Mouse (Mus musculus): ENCODE data around the gene Usp29. TPM values are rescaled to one million over a fixed set of nuclear protein-coding genes. Genes with fewer than 3 reads are reported as not detected.
"Not testable (repeated sequence)": the region's sequence is repeated elsewhere in the genome, so short reads cannot be mapped to it uniquely, and the experiment has no call there.

Gene Usp29
- polyA plus RNA-seq, 1 experiment from 2014 or later, result 9.6 TPM

DNA sequence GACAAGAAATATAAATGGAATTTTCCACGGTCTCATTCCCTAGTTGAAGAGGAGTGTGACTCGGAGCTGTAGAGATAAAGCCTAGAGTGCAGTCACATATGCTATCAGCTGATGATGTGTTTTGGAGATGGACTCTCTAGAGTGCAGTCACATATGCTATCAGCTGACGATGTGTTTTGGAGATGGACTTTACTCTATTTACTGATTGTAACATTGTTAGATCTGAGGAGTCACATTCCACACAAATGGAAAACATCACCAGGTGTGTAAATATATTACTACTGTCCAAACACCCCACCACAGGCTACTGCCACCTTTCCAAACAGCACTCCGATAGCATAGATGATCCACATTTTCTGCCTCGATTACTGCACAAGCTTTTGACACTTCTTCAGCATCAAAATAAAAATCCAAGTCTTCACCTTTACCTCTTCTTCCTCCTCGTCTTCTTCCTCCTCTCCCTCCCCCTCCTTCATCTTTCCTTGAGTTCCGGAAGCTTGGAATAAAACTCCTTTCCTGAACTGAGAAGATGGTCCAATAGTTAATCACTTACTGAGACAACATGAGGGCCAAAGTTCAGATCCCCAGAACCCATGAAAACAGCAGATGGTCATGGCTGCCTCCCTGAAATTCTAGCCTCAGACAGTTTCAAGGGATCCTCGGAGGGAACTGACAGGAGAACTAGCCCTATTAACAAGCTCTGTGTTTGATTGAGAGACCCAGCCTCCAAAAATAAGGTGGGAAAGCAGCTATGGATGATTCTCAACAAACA lies 153.2 kb downstream of the Usp29 start:
- no peaks in the 10 kb centered on the region for H3K9me3 ChIP-seq
- no peak overlapping the region for H3K4me2 ChIP-seq
- no peak overlapping the region for H3K27ac ChIP-seq
- no peaks in the 10 kb centered on the region for H3K36me3 ChIP-seq
- no peaks in the 10 kb centered on the region for H3K4me1 ChIP-seq
- no peak overlapping the region for H3K4me3 ChIP-seq
- ATAC-seq (ENCODE audit: insufficient number of reproducible peaks, low FRiP score, low TSS enrichment, low read depth), result no peak
- no peak overlapping the region for H3K9ac ChIP-seq
- no peaks in the 10 kb centered on the region for H3K27me3 ChIP-seq
- WGBS, result 86% methylated on average over 8 of the region's 8 CpGs

DNA sequence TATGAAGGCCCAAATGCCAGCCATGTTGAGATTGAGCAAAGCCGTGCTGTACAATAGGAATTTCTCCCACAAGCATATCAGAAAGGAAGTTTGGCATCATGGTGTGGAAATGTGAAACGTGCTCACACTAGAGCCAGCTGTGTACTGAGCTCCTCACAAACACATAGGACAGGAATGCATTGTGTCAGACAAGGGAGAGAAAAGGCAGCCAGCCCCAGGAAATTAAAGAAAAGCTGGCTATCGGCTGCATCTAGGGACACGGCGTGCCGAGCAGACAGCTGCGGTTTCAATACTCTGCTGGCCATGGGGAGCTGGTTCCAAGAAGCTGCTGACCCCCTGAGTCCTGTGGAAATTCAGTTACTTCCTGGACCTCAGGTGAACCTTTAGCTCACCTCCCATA lies 155.0 kb downstream of the Usp29 start:
- Histone ChIP-seq H3K4me2 (no peak overlapping the region), H3K27ac (peak overlapping the region; percentile 62), H3K4me1 (no peaks in the 10 kb centered on the region), H3K36me3 (no peaks in the 10 kb centered on the region), H3K27me3 (no peaks in the 10 kb centered on the region), H3K9me3 (no peaks in the 10 kb centered on the region), H3K4me3 (no peak overlapping the region), H3K9ac (no peak overlapping the region)
- peak; percentile 56 for ATAC-seq (ENCODE audit: insufficient number of reproducible peaks, low FRiP score, low TSS enrichment, low read depth)
- WGBS, result 57% methylated on average over 7 of the region's 7 CpGs

DNA sequence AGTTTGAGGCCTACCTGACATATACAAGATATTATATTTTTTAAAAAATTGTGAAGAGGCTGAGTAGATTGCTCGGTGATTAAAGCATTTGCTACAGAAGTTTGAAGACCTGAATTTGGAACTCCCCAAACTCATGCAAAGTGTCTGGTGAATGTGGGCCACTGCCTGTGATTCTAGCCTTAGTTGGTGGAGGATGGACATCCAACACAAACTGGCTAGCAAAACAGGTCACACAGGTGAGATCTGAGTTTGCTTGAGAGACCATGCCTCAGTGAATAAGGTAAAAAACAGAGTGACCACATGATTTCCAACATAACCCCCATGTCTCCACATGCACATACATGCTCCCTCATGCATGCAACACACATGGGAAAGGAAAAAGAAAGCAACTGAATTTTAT lies 156.5 kb downstream of the Usp29 start:
- no peak overlapping the region for H3K4me2 ChIP-seq
- H3K36me3 ChIP-seq, result no peaks in the 10 kb centered on the region
- WGBS, result 84% methylated on average over 1 of the region's 1 CpGs
- ATAC-seq (ENCODE audit: insufficient number of reproducible peaks, low FRiP score, low TSS enrichment, low read depth), result no peak
- H3K4me3 ChIP-seq, result no peak overlapping the region
- no peak overlapping the region for H3K9ac ChIP-seq
- H3K9me3 ChIP-seq, result no peaks in the 10 kb centered on the region
- H3K4me1 ChIP-seq, result no peaks in the 10 kb centered on the region
- H3K27ac ChIP-seq, result no peak overlapping the region
- no peaks in the 10 kb centered on the region for H3K27me3 ChIP-seq

DNA sequence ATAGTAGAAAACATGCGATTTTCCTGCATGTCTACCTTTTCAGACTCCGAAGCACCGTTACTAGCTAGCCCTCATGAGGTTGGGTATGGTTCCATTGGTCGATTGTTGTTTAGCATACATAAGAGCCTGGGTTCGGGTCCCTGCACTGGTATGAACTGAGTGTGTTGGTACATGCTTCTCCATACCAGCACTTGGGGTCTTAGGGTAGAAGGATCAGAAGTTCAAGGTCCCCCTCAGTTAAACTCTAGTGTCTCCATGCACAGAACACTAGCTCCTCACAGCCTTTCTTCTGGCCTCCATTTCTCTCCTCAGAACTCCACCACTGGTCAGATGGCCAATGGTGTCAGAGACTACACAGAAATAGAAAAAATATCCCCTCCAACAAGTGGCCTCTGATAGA lies 159.5 kb downstream of the Usp29 start:
- Histone ChIP-seq H3K27me3 (no peaks in the 10 kb centered on the region), H3K4me3 (no peak overlapping the region), H3K27ac (no peak overlapping the region), H3K36me3 (no peaks in the 10 kb centered on the region), H3K9me3 (no peaks in the 10 kb centered on the region), H3K4me2 (no peak overlapping the region), H3K9ac (no peak overlapping the region), H3K4me1 (no peaks in the 10 kb centered on the region)
- 96% methylated on average over 5 of the region's 5 CpGs for WGBS
- ATAC-seq (ENCODE audit: insufficient number of reproducible peaks, low FRiP score, low TSS enrichment, low read depth), result no peak

DNA sequence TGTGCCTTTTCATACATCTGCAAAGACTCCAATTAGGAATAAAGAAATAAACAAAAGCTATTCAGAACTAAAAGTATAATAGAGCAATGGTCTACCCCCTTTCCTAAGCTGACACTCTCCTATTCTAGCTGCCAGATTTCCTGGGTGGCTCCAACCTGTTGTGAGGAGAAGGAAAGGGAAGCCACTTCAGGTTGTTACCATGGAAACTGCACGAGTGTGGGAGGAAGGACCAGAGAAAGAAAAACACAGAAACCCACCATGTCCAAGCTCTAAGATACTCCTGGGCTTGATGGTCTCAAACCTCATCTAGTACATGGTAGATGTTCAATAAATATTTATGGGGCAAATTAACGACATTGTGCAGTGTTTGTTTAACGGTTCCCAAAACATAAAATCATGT lies 160.8 kb downstream of the Usp29 start:
- Histone ChIP-seq H3K9ac (no peak overlapping the region), H3K4me1 (no peaks in the 10 kb centered on the region), H3K4me2 (no peak overlapping the region), H3K27ac (no peak overlapping the region), H3K36me3 (no peaks in the 10 kb centered on the region), H3K4me3 (no peak overlapping the region), H3K9me3 (no peaks in the 10 kb centered on the region), H3K27me3 (no peaks in the 10 kb centered on the region)
- 41% methylated on average over 3 of the region's 3 CpGs for WGBS
- ATAC-seq (ENCODE audit: insufficient number of reproducible peaks, low FRiP score, low TSS enrichment, low read depth), result no peak

DNA sequence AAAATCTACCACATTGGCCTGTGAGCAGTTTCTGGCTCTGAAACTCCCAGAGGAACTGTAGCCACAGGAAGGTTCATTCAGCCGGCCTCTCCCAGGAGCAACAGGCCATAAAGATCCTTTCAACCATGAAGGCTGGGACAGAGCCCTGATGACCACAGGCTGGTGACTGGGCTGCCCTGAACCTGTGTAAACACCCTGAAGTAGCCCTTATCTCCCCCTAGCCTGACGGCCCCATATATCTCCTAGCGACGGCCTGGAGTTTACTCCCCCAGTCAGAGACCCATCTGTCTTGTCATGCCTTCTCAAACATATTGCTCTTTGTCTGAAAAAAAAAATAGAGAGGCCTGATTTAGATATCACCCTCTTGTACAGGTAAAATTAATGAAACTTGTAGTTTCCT lies 166.6 kb downstream of the Usp29 start:
- not testable (repeated sequence) for ATAC-seq (ENCODE audit: insufficient number of reproducible peaks, low FRiP score, low TSS enrichment, low read depth)

DNA sequence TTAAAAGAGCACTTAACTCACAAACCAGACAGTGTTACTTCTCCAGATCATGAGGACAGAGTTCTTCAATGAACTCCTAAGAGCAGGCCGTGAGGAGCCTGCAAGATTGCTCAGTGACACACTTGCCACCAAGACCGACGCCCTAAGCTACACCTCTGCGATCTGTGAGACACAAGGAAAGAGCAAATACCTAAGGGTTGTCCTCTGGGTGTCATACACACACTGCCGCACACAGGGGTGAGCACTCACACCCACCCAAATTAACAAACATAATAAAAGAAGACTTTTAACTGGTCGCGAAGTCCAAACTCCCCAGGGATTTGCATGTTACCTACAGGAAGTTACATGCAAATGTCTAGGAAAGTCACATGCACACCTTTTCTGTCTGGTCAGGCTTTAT lies 170.3 kb downstream of the Usp29 start:
- 93% methylated on average over 7 of the region's 7 CpGs for WGBS
- H3K4me2 ChIP-seq, result no peak overlapping the region
- no peak overlapping the region for H3K27ac ChIP-seq
- no peaks in the 10 kb centered on the region for H3K36me3 ChIP-seq
- no peak overlapping the region for H3K4me3 ChIP-seq
- ATAC-seq (ENCODE audit: insufficient number of reproducible peaks, low FRiP score, low TSS enrichment, low read depth), result no peak
- peaks cover 3% of the 10 kb centered on the region; the same call in 1 of the 2 replicates for H3K4me1 ChIP-seq
- H3K9ac ChIP-seq, result no peak overlapping the region
- no peaks in the 10 kb centered on the region for H3K27me3 ChIP-seq
- no peaks in the 10 kb centered on the region for H3K9me3 ChIP-seq

More for the DNA sequence above, 166.6 kb downstream of the Usp29 start:
- H3K4me3 ChIP-seq, H3K4me1 ChIP-seq, H3K27ac ChIP-seq, H3K27me3 ChIP-seq, H3K9ac ChIP-seq, H3K9me3 ChIP-seq, H3K36me3 ChIP-seq, H3K4me2 ChIP-seq: not testable (repeated sequence)
- 35% methylated on average over 4 of the region's 4 CpGs for WGBS

DNA sequence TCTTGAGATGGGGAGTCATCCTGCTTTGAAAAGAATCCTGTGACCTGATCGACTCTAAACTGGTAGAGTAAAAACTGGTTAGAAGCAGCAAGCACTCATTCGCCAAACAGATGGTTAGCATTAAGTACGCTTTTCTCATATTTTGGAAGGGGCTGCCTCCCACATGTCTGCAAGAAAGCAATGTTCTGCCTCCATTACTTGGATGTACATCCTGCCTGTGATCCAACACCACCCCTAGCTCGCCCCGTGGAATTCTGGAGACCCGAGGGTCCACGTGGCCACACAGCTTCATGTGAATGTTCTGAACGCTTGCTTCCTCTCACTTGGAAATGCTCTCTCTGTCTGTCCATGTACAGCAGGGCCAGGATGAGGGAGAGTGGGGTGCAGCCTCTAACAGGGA lies 173.1 kb downstream of the Usp29 start:
- Histone ChIP-seq H3K4me3 (no peak overlapping the region), H3K4me1 (peaks cover 3% of the 10 kb centered on the region; the same call in 1 of the 2 replicates), H3K27ac (peak overlapping the region; percentile 85), H3K9me3 (no peaks in the 10 kb centered on the region), H3K4me2 (no peak overlapping the region), H3K9ac (no peak overlapping the region), H3K36me3 (no peaks in the 10 kb centered on the region), H3K27me3 (no peaks in the 10 kb centered on the region)
- ATAC-seq (ENCODE audit: insufficient number of reproducible peaks, low FRiP score, low TSS enrichment, low read depth), result peak; percentile 66; the same call in 1 of the 2 replicates
- WGBS, result 31% methylated on average over 8 of the region's 8 CpGs

DNA sequence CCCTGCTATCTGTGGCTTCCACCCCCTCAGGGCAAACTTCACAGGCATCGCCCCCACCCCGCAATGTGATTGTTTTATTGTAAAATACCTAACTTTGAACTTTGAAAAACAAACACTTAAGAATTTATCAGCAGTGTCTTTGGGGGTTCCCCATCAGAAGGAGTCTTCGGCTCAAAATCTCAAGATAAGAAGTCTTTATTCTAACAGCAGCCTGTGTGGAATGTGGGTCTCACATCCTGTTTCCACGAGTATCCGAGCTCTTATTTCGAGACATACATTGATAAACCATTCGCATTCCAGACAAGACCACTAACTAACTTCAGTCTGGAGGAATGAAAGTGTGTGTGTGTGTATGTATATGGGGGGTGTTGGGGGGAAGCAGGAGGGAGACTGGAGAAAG lies 180.1 kb downstream of the Usp29 start:
- H3K4me1 ChIP-seq, result peaks cover 39% of the 10 kb centered on the region
- no peak overlapping the region for H3K9ac ChIP-seq
- 0 out of 2 replicates have a peak overlapping the region, but pooled peaks have one; percentile 8 for H3K27ac ChIP-seq
- no peak overlapping the region for H3K4me3 ChIP-seq
- ATAC-seq (ENCODE audit: insufficient number of reproducible peaks, low FRiP score, low TSS enrichment, low read depth), result no peak
- H3K36me3 ChIP-seq, result no peaks in the 10 kb centered on the region
- no peaks in the 10 kb centered on the region for H3K9me3 ChIP-seq
- no peak overlapping the region for H3K4me2 ChIP-seq
- 24% methylated on average over 7 of the region's 7 CpGs for WGBS
- no peaks in the 10 kb centered on the region for H3K27me3 ChIP-seq

DNA sequence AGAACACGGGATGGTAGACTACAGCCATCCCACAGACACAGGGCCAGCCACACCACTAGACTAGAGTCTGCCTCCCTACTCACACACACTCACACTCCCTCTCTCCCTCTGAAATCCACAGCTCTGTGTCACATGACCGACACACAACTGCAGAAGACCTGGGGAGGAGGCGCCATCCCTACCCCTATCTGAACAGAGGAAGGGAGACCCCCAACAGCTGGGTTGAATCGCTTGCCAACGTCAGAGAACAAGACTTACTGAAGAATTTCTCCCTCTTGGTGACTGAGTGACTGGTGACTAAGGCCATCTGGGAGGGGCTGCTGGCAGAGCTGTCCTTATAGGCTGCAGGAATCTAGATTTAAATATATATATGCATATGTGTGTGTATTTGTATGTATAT lies 181.4 kb downstream of the Usp29 start:
- no peaks in the 10 kb centered on the region for H3K9me3 ChIP-seq
- H3K27ac ChIP-seq, result peak overlapping the region; percentile 8; the same call in 1 of the 2 replicates
- no peak overlapping the region for H3K9ac ChIP-seq
- no peaks in the 10 kb centered on the region for H3K27me3 ChIP-seq
- no peak for ATAC-seq (ENCODE audit: insufficient number of reproducible peaks, low FRiP score, low TSS enrichment, low read depth)
- H3K4me3 ChIP-seq, result no peak overlapping the region
- H3K4me2 ChIP-seq, result no peak overlapping the region
- 72% methylated on average over 5 of the region's 5 CpGs for WGBS
- peaks cover 39% of the 10 kb centered on the region for H3K4me1 ChIP-seq
- no peaks in the 10 kb centered on the region for H3K36me3 ChIP-seq

DNA sequence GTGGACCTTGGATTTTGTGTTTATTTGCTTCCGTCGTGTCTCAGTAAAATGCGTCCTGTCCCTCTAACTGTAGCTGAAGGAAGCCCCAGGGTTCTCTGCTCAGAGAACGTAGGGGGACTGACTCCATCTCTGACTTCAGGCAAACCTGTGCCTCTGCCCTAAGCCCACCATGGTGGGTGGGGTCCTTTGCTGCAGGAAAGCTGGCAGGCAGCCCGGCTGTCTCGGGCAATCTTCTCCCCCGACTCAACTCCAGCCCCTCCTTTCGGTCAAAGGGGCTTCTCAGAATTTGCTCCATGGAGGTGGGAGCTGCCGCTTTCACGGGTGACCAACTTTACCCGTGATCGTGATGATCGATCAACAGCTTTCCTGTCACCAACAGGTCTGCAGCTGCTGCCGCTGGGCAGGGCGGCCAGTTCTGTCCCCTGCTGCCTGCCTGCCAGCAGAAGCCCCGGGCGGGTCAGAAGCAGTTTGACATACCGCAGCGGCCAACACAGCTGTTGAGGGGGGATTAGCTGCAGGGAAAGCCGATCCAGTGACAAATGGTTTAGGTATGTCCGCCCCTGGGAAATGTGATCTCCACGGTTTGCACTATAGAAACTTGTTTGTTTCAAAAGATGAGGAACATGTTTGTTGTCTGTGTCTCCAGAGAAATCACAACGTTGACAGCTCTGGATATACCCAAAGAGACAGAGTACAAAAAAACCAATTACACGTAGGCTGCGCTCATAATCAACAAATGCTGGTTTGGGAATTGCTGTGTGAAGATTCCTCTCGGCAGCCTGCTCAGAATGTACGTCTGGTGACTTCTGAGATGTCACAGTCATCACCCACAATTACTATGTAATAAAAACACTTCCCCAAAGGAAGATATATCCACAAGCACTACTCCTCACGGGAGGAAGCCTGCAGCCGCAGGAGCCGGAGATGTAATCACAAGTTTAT lies 183.3 kb downstream of the Usp29 start:
- peaks cover 45% of the 10 kb centered on the region for H3K4me1 ChIP-seq
- WGBS, result 9% methylated on average over 30 of the region's 30 CpGs
- peak overlapping the region; percentile 91 for H3K27ac ChIP-seq
- peak overlapping the region; percentile 31 for H3K4me3 ChIP-seq
- H3K4me2 ChIP-seq, result peak overlapping the region; percentile 59
- H3K9ac ChIP-seq, result peak overlapping the region; percentile 26; the same call in 1 of the 2 replicates
- peak; percentile 63; the same call in 1 of the 2 replicates for ATAC-seq (ENCODE audit: insufficient number of reproducible peaks, low FRiP score, low TSS enrichment, low read depth)
- no peaks in the 10 kb centered on the region for H3K36me3 ChIP-seq
- no peaks in the 10 kb centered on the region for H3K27me3 ChIP-seq
- no peaks in the 10 kb centered on the region for H3K9me3 ChIP-seq

DNA sequence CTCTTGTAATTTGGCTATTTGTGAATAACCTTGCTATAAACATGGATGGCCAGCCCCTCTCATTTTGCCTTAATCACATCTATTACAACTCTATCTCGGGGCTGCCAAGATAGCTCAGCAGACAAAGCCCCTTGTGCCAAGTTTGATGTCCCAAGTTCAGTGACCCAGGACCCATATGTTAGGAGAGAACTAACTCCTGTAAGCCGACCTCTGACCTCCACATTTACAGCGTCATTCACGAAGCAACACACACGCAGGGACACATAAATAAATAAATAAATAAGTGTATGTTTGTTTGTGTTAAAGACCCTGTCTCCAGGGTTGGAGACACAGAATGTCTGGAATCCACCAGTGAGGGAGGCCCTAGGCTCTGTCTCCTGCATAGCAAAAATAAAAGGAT lies 186.7 kb downstream of the Usp29 start:
- ATAC-seq (ENCODE audit: insufficient number of reproducible peaks, low FRiP score, low TSS enrichment, low read depth), result no peak
- no peak overlapping the region for H3K9ac ChIP-seq
- peaks cover 26% of the 10 kb centered on the region for H3K4me1 ChIP-seq
- no peaks in the 10 kb centered on the region for H3K9me3 ChIP-seq
- H3K4me3 ChIP-seq, result no peak overlapping the region
- no peak overlapping the region for H3K27ac ChIP-seq
- H3K4me2 ChIP-seq, result no peak overlapping the region
- WGBS, result 55% methylated on average over 5 of the region's 5 CpGs
- H3K36me3 ChIP-seq, result no peaks in the 10 kb centered on the region
- H3K27me3 ChIP-seq, result no peaks in the 10 kb centered on the region
